Mouse (Mus musculus) thymus, adult 2 months (tissue): ENCODE measurements at regions not wholly inside any gene's neighbourhood (a gene's known extent, or its start where the extent isn't known, plus 50 kb on each side); places are given as distances from the start of the nearest gene placed in this dataset.

Source experiments
- CTCF ChIP-seq: fragments of 200-500 bp; IDR thresholded peaks from 2 replicates; pipeline ENCODE4 v1.5.1; 2012; ENCODE audit warnings: mild to moderate bottlenecking, control low read depth, low read length, moderate library complexity, borderline replicate concordance; ENCODE audit not compliant: control insufficient read depth, poor library complexity, insufficient read depth; ENCODE audit errors: extremely low read depth
- POLR2A ChIP-seq: fragments of 200-500 bp; IDR thresholded peaks from 2 replicates; pipeline ENCODE4 v1.6.1; 2012; ENCODE audit warnings: mild to moderate bottlenecking, low read length, control low read depth, moderate library complexity; ENCODE audit not compliant: control insufficient read depth, poor library complexity, insufficient read depth; ENCODE audit errors: extremely low read depth

DNA sequence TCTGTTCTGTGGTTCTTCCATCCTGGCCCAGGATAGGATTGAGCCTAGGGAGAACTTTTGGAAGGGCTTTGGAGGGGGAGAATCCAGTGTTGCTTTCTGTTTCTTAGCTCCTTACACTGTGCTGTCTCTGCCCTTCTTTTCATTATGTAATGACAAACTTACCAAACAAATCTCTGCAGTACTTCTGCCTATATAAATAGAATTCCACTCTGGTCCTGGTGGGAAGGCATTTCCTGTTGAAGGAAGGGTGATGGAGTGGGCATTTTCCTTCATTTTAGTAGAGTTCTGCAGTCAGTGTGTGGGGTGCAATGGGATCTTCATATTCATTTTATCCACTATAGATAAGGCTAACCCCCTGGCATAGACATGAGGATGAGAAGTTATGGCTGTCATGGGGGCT lies 63.2 kb upstream of the Adamts16 start:
- TF ChIP-seq CTCF = no peak
- TF ChIP-seq POLR2A = no peak
